Mouse (Mus musculus) lung, embryonic 16.5 days (tissue): Measurements from ENCODE around the gene Lin28a. TPM values are rescaled to one million over a fixed set of nuclear protein-coding genes. Genes with fewer than 3 reads are reported as not detected.

Experiments used
- ATAC-seq: fragments of 200-750 bp; cut with Nextera tagmentation; 2 replicates; pipeline ENCODE4 v1.8.0; 2017; ENCODE audit warnings: low read depth, mild to moderate bottlenecking, moderate library complexity
- H3K27ac ChIP-seq: fragments of 300-500 bp; sonication (generic); 2 replicates; pipeline ENCODE4 v1.5.1; 2014; ENCODE audit warnings: mild to moderate bottlenecking, control low read depth, low read length
- H3K27me3 ChIP-seq: fragments of 300-500 bp; sonication (generic); 2 replicates; pipeline ENCODE4 v1.6.1; 2014; ENCODE audit warnings: low read depth, low read length, mixed read lengths; ENCODE audit not compliant: control insufficient read depth, insufficient read depth
- H3K36me3 ChIP-seq: fragments of 300-500 bp; sonication (generic); 2 replicates; pipeline ENCODE4 v1.6.1; 2014; ENCODE audit warnings: low read length; ENCODE audit not compliant: control insufficient read depth, insufficient read depth
- H3K4me1 ChIP-seq: fragments of 300-500 bp; sonication (generic); replicated peaks from 2 replicates; pipeline ENCODE4 v1.6.1; 2014; ENCODE audit warnings: low read length, mixed read lengths; ENCODE audit not compliant: control insufficient read depth, insufficient read depth
- H3K4me2 ChIP-seq: fragments of 300-500 bp; sonication (generic); 2 replicates; pipeline ENCODE4 v1.6.1; 2014; ENCODE audit warnings: low read depth, low read length, control low read depth
- H3K4me3 ChIP-seq: fragments of 300-500 bp; sonication (generic); 2 replicates; pipeline ENCODE4 v1.5.1; 2014; ENCODE audit warnings: mild to moderate bottlenecking, low read length, control low read depth
- H3K9ac ChIP-seq: fragments of 300-500 bp; sonication (generic); 2 replicates; pipeline ENCODE4 v1.6.1; 2014; ENCODE audit warnings: low read length, control low read depth
- H3K9me3 ChIP-seq: fragments of 300-500 bp; sonication (generic); 2 replicates; pipeline ENCODE4 v1.6.1; 2016; ENCODE audit warnings: low read length; ENCODE audit not compliant: control insufficient read depth
- WGBS: fragments of 180-500 bp; shearing (Covaris S2); extraction: QIAGEN DNeasy Blood & Tissue Kit; methylation state at CpG from one replicate; pipeline ENCODE4 v1.1.7; 2014; 5-methylcytosine and 5-hydroxymethylcytosine counted together
- polyA plus RNA-seq: library from polyadenylated mRNA; unstranded; fragments of >200 nt; fragmentation: Nextera tagmentation; extraction: Ambion mirVana; gene quantifications from 2 replicates; pipeline ENCODE4 v1.2.1, GENCODE M21; 2015

Lin28a gene
- polyA plus RNA-seq, 1 experiment from 2014 or later = not detected

DNA sequence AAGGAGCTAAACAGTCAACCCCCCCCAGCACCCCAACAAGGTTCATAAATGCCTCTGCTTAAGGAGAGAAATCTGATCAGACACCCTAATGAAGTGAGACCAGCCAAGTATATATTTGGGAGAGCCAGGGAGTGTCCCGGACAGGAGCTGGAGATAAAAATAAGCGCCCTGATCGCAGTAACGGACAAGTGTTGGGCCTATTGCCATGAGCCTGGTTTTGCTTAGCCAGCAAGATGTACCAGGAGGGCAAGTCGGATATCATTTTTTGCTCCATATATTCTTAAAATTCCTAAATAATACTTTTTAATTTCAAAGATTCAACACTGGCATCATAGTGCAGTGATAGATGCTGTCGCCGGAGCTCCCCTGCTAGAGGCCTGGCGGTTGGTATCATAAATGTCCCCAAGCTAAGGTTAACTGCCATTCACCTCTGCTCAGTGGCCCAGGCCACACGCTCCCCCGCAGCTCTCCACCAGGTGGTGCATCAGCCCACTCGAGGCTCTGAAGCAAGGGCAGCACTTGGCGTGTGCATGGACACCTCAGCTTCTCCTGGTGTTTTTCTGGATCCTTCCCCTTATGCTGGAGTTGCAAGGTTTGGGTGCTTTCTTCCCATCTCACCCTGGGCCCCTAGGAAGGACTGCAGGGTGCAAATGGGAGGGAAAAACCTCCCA is 5.6 kb downstream of the Lin28a start:
- peaks cover 3% of the 10 kb centered on the region; the same call in 1 of the 2 replicates for H3K4me1 ChIP-seq
- no peak overlapping the region for H3K27ac ChIP-seq
- H3K9me3 ChIP-seq = no peaks in the 10 kb centered on the region
- H3K36me3 ChIP-seq = no peaks in the 10 kb centered on the region
- H3K4me3 ChIP-seq = no peak overlapping the region
- H3K4me2 ChIP-seq = no peak overlapping the region
- peaks cover 16% of the 10 kb centered on the region for H3K27me3 ChIP-seq
- 37% methylated on average over 12 of the region's 12 CpGs for WGBS
- no peak for ATAC-seq
- no peak overlapping the region for H3K9ac ChIP-seq

DNA sequence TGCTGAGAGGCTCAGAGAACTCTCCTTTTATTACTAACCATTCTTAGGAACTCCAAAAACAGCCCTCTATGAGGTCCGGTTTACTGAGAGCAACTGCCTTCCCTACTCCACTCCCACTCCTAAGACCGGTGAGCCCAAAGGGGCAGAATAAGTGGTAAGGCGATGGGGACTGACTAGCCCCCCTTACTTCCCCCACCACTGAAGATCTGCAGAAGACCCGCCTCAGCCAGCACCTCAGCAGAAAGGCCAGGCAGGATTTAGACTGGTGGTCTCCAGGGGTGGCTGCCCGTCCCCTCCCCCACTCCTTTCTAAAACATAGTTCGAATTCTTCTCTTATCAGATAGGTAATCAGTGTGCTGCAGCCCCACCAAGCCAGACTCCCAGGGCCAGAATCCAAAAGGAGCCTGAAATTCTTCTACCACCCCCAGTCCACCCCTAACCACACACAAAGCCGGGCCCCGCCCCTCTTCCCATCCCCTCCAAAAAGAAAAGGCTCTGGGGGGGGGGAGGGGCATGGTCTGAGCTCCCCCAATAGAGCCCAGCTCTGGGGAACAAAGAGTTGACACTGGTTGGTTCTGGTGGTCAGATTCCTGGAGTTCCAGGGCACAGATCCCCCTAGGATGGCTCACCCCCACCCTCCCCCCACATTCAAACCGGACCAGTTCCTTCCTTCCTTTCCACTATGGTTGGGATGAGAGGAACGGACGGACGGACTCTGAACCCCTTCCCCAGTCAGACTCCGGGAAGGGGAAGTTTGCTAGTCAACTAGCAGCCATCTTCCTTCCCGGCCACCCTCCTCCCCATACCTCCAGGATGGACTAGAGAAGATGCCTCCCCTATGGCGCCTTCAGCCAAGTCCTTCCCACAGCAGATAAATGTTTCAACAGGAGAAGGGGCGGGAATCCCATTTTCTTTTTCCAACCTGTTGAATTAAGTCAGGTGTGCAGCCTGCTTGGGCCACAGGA is 6.9 kb downstream of the Lin28a start:
- Histone ChIP-seq H3K4me1 (no peaks in the 10 kb centered on the region; the same call in 1 of the 2 replicates), H3K4me3 (no peak overlapping the region), H3K27ac (peak overlapping the region; percentile 74), H3K36me3 (no peaks in the 10 kb centered on the region), H3K4me2 (peak overlapping the region; percentile 30; the same call in 1 of the 2 replicates), H3K9ac (no peak overlapping the region), H3K27me3 (peaks cover 6% of the 10 kb centered on the region), H3K9me3 (no peaks in the 10 kb centered on the region)
- peak; percentile 70 for ATAC-seq
- 5% methylated on average over 16 of the region's 16 CpGs for WGBS

DNA sequence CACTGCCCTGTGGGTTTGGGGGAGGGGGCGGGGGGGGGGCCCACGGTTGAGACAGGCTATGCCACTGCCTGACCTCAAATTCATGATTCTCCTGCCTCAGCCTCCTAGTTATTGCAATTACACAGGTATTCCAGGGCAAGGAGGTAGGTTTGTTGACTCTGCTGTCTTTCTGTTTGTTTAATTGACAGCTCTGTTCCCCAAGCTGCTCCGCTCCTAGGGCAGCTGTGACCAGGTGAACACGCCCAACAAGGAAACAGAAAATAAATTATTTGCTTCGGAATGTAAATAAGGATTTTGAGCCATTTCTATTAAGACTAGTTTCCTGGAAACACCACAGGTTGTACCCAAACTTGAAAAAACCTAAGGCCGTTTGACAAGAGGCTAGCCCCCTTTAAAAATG is 8.9 kb downstream of the Lin28a start:
- ATAC-seq = no peak
- H3K27me3 ChIP-seq = no peaks in the 10 kb centered on the region
- H3K4me1 ChIP-seq = no peaks in the 10 kb centered on the region; the same call in 1 of the 2 replicates
- no peak overlapping the region for H3K27ac ChIP-seq
- no peak overlapping the region for H3K4me2 ChIP-seq
- 47% methylated on average over 6 of the region's 6 CpGs for WGBS
- no peak overlapping the region for H3K9ac ChIP-seq
- no peaks in the 10 kb centered on the region for H3K9me3 ChIP-seq
- no peaks in the 10 kb centered on the region for H3K36me3 ChIP-seq
- no peak overlapping the region for H3K4me3 ChIP-seq

DNA sequence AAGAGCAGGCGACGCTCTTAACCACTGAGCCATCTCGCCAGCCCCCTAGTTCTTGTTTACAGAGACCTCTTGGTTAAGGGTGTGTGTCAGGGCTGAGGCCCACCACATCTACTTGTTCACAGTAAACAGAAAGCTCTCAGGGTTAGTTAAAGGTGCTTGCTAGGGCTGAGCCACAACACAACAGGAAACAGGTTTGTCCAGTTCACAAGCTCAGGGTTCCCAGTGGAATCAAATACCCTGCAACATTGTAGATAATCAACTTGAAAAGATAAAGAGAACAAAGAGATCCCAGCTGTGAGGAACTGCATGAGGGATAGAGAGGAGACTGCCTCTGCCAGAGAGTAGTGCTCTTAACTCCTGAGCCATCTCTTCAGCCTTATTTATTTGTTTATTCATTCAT is 11.8 kb downstream of the Lin28a start:
- Histone ChIP-seq H3K9ac (no peak overlapping the region), H3K36me3 (no peaks in the 10 kb centered on the region), H3K27ac (no peak overlapping the region), H3K9me3 (no peaks in the 10 kb centered on the region), H3K4me3 (no peak overlapping the region), H3K27me3 (no peaks in the 10 kb centered on the region), H3K4me1 (no peaks in the 10 kb centered on the region; the same call in 1 of the 2 replicates), H3K4me2 (no peak overlapping the region)
- WGBS = 66% methylated on average over 3 of the region's 3 CpGs
- no peak for ATAC-seq

DNA sequence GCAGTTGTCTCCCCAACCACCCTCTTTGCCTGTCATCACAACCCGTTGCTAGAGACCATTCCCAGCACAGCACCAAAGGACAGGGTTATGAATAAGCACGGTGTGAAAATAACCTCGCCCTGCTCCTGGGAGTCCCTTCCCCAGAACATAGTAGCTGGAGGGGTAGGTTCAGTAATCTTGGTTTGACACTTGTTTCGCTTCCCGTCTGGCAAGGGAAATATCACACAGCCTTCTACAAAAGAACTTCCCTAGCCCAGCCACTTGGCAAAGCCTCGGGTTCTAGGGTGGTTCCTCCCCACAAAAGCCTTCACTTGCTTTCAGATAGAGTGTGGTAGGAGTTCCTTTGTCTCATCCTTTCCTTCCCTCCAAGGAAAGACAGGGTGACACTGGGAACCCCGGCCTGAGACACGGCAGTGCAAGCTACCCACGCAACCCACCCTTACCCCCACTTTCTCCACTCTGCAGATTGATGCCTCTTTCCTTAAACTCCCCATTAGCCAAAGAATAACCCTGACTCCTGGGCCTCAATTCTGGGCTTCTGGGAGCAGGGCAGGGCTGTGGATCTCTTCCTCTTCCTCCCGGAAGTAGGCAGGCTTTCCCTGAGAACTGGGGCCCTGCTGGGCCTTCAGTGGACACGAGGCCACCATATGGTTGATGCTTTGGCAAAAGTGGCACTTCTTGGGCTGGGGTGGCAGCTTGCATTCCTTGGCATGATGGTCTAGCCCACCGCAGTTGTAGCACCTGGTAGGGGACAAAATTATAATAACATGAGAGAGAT is 12.9 kb downstream of the Lin28a start:
- no peak overlapping the region for H3K4me3 ChIP-seq

DNA sequence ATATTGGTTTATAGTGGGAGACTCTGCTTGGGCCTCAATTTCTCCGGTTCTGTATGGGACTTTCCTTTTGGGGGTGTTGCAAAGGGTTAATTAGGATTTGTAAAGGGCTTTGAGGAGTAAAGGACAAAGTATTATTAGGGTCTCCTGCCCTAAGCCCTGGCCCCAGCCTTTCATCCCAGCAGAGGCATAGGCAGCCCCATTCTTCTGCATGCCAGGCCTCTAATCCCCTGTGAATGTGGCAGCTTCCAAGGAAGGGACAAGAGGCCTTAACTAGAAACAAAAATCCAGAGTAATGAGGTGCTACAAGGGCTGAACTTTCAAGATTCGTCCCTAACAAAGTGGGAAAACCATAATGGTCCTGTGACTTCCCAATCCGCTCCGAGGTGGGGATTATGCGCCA is 15.7 kb downstream of the Lin28a start:
- WGBS = 57% methylated on average over 5 of the region's 5 CpGs

More for the DNA sequence above, 12.9 kb downstream of the Lin28a start:
- WGBS = 76% methylated on average over 12 of the region's 12 CpGs
- Histone ChIP-seq H3K4me2 (no peak overlapping the region), H3K27me3 (no peaks in the 10 kb centered on the region), H3K36me3 (no peaks in the 10 kb centered on the region), H3K9ac (no peak overlapping the region), H3K9me3 (no peaks in the 10 kb centered on the region), H3K27ac (no peak overlapping the region), H3K4me1 (peaks cover 4% of the 10 kb centered on the region)
- ATAC-seq = no peak

DNA sequence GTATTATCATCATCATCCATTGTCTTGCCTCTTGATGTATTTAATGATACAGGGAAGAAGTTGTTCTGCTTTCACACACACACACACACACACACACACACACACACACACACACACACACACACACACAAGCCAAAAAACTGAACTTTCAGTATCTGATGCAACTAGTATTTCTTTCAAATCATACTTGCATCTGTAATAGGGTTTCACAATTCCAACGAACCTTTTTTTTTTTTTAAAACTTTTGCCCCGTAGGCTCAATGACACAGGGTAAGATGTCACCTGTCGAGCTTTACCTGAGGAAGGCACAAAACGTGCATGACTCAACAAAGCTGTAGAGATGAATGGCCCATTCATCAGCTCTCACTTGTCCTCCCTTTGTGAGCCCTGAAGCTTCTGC is 16.4 kb downstream of the Lin28a start:
- no peak overlapping the region for H3K4me2 ChIP-seq
- no peaks in the 10 kb centered on the region for H3K36me3 ChIP-seq
- WGBS = 52% methylated on average over 4 of the region's 4 CpGs
- ATAC-seq = no peak
- no peak overlapping the region for H3K9ac ChIP-seq
- H3K27ac ChIP-seq = no peak overlapping the region
- H3K27me3 ChIP-seq = no peaks in the 10 kb centered on the region
- no peak overlapping the region for H3K4me3 ChIP-seq
- no peaks in the 10 kb centered on the region for H3K9me3 ChIP-seq
- peaks cover 11% of the 10 kb centered on the region for H3K4me1 ChIP-seq

More for the DNA sequence above, 15.7 kb downstream of the Lin28a start:
- H3K27ac ChIP-seq = no peak overlapping the region
- H3K9me3 ChIP-seq = no peaks in the 10 kb centered on the region
- no peak for ATAC-seq
- peaks cover 11% of the 10 kb centered on the region for H3K4me1 ChIP-seq
- no peak overlapping the region for H3K9ac ChIP-seq
- no peak overlapping the region for H3K4me3 ChIP-seq
- no peak overlapping the region for H3K4me2 ChIP-seq
- no peaks in the 10 kb centered on the region for H3K27me3 ChIP-seq
- no peaks in the 10 kb centered on the region for H3K36me3 ChIP-seq

DNA sequence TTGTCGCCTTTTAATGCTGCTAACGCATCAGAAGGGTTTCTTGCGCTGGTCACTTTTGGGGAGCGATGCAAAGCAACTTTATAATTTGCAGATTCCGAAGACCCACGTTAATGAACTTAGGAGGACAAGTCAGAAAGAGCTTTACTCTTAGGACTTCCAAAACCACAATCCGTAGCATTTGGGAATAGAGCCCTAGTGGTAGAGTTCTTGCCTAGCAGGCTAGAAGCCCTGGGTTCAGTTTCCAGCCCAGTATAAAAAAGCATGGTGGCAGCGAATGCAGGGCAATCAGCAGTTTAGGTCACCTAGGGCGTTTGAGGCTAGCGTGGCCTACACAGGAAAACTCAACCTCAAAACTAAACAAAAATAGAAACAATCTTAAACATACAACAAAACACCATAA is 16.9 kb downstream of the Lin28a start:
- H3K9me3 ChIP-seq = no peaks in the 10 kb centered on the region
- no peak overlapping the region for H3K9ac ChIP-seq
- H3K4me1 ChIP-seq = peaks cover 11% of the 10 kb centered on the region
- no peak overlapping the region for H3K27ac ChIP-seq
- 47% methylated on average over 10 of the region's 10 CpGs for WGBS
- H3K4me3 ChIP-seq = no peak overlapping the region
- no peak overlapping the region for H3K4me2 ChIP-seq
- no peak for ATAC-seq
- no peaks in the 10 kb centered on the region for H3K36me3 ChIP-seq
- no peaks in the 10 kb centered on the region for H3K27me3 ChIP-seq
